ENCODE assay signal across 19 mouse cellular contexts in the genomic region with DNA sequence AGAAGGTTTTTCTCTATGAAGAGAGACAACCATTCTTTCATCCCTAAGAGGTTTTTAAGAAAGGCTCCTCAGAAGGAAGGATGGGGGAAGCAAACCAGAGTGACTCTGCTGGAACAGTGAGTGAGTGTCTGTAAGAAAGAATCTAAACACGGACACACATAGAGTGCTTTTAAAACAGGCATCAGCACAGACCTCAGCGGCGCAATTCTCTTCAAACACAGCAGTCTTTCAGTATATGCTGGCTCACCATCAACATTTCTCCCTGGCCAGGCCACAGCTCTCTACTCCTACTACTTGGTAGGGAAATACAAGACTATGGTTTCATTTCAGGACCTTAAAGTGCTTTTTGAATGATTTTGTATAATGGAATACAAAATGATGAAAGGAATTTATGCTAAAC. TPM values are rescaled to one million over a fixed set of nuclear protein-coding genes. Genes with fewer than 3 reads are reported as not detected.
A peak's percentile ranks its signal among the peaks of the same experiment; 100 is the strongest.
DNase-seq lines count a peak whose midpoint lies in the region; ATAC-seq lines count a peak whose summit lies in the region.
"Had no signal": no experiment of that assay in that cellular context is flagged by ENCODE, and none has a peak within 500 bp of the region (broad histone marks: within the 10 kb centered on the region; RNA-seq: fewer than 3 reads in every experiment).

No protein-coding gene starts in this region.

- peaks cover 23% of the 10 kb centered on the region for H3K4me1 ChIP-seq in limb, embryonic 13.5 days
- no peaks in the 10 kb centered on the region for H3K4me1 ChIP-seq in limb, embryonic 10.5 days
- peaks cover 7% of the 10 kb centered on the region; the same call in 1 of the 2 replicates for H3K4me1 ChIP-seq in embryonic facial prominence, embryonic 14.5 days (ENCODE audit: control insufficient read depth, insufficient read depth, low read length)
- H3K4me1 ChIP-seq: embryonic facial prominence, embryonic 12.5 days; heart, embryonic 12.5 days had no signal

- H3K4me2 ChIP-seq in limb, embryonic 13.5 days (replicated peaks) = no peak overlapping the region
- no peak overlapping the region for H3K4me2 ChIP-seq in embryonic facial prominence, embryonic 14.5 days (ENCODE audit: low read depth, low read length)
- H3K4me2 ChIP-seq: embryonic facial prominence, embryonic 12.5 days; forebrain, embryonic 13.5 days; heart, embryonic 12.5 days; intestine, embryonic 15.5 days had no signal

- 0 out of 2 replicates have a peak, but pooled peaks have one; percentile 28 for ATAC-seq in frontal cortex, adult (ENCODE audit: low TSS enrichment)
- ATAC-seq in limb, embryonic 13.5 days (ENCODE audit: low FRiP score, low read depth) = 0 out of 2 replicates have a peak, but pooled peaks have one; percentile 28
- no peak for ATAC-seq in embryonic facial prominence, embryonic 14.5 days (ENCODE audit: low read depth)
- ATAC-seq: activated CD4-positive, CD25-positive, alpha-beta regulatory T cell, adult 4 months; forebrain, embryonic 13.5 days; intestine, embryonic 15.5 days; Patski had no signal

- no peak overlapping the region for H3K9ac ChIP-seq in limb, embryonic 13.5 days
- H3K9ac ChIP-seq in embryonic facial prominence, embryonic 14.5 days (ENCODE audit: low read depth, low read length) = no peak overlapping the region
- H3K9ac ChIP-seq: embryonic facial prominence, embryonic 12.5 days; forebrain, embryonic 13.5 days; heart, embryonic 12.5 days; intestine, embryonic 15.5 days had no signal

- no peaks in the 10 kb centered on the region for H3K27me3 ChIP-seq in limb, embryonic 13.5 days
- H3K27me3 ChIP-seq in limb, embryonic 10.5 days (ENCODE audit: low read depth, poor library complexity, severe bottlenecking) = no peaks in the 10 kb centered on the region
- no peaks in the 10 kb centered on the region for H3K27me3 ChIP-seq in embryonic facial prominence, embryonic 14.5 days (replicated peaks; ENCODE audit: control insufficient read depth, insufficient read depth, low read length)
- H3K27me3 ChIP-seq: CH12.LX; embryonic facial prominence, embryonic 12.5 days; forebrain, embryonic 13.5 days; heart, embryonic 12.5 days; intestine, embryonic 15.5 days; Patski had no signal

- H3K4me3 ChIP-seq in limb, embryonic 13.5 days = no peak overlapping the region
- no peak overlapping the region for H3K4me3 ChIP-seq in limb, embryonic 10.5 days
- no peak overlapping the region for H3K4me3 ChIP-seq in embryonic facial prominence, embryonic 14.5 days (ENCODE audit: low read depth, low read length)
- H3K4me3 ChIP-seq: embryonic facial prominence, embryonic 12.5 days; forebrain, embryonic 13.5 days; heart, embryonic 12.5 days; hindbrain, embryonic 10.5 days; intestine, embryonic 15.5 days had no signal

- H3K27ac ChIP-seq in limb, embryonic 13.5 days = no peak overlapping the region
- H3K27ac ChIP-seq in limb, embryonic 10.5 days = no peak overlapping the region
- H3K27ac ChIP-seq in embryonic facial prominence, embryonic 14.5 days (replicated peaks; ENCODE audit: low read depth, low read length) = peak overlapping the region; percentile 59; the same call in 1 of the 2 replicates
- H3K27ac ChIP-seq: embryonic facial prominence, embryonic 12.5 days; forebrain, embryonic 13.5 days; hindbrain, embryonic 10.5 days; intestine, embryonic 15.5 days had no signal

- 90% methylated on average over 3 of the region's 3 CpGs for WGBS in limb, embryonic 13.5 days
- WGBS in limb, embryonic 10.5 days = 99% methylated on average over 3 of the region's 3 CpGs
- WGBS in embryonic facial prominence, embryonic 14.5 days = 79% methylated on average over 3 of the region's 3 CpGs

- no peaks in the 10 kb centered on the region for H3K9me3 ChIP-seq in limb, embryonic 13.5 days
- H3K9me3 ChIP-seq in limb, embryonic 10.5 days (replicated peaks) = no peaks in the 10 kb centered on the region
- no peaks in the 10 kb centered on the region for H3K9me3 ChIP-seq in embryonic facial prominence, embryonic 14.5 days (ENCODE audit: control insufficient read depth, low read length)
- H3K9me3 ChIP-seq: embryonic facial prominence, embryonic 12.5 days; forebrain, embryonic 13.5 days; heart, embryonic 12.5 days; hindbrain, embryonic 10.5 days; intestine, embryonic 15.5 days had no signal

- DNase-seq in frontal cortex, postnatal 14 days (ENCODE audit: low spot score in 2 of 2) = no peak
- no peak for DNase-seq in limb, embryonic 10.5 days (ENCODE audit: low spot score)
- peak; percentile 31 for DNase-seq in embryonic facial prominence, embryonic 14.5 days (ENCODE audit: low spot score)
- DNase-seq in c-Kit-positive CD71-positive TER-119-positive erythroid progenitor cells, embryonic 14.5 days (ENCODE audit: low spot score) = no peak
- DNase-seq: adrenal gland, postnatal 14 days; cerebellum, adult 2 months; cerebellum, postnatal 14 days; embryo, embryonic 11 days; gastrocnemius, postnatal 14 days had no signal

- no peaks in the 10 kb centered on the region for H3K36me3 ChIP-seq in limb, embryonic 13.5 days
- H3K36me3 ChIP-seq in limb, embryonic 10.5 days = peaks cover 9% of the 10 kb centered on the region
- H3K36me3 ChIP-seq in embryonic facial prominence, embryonic 14.5 days (ENCODE audit: control insufficient read depth, insufficient read depth, low read length) = no peaks in the 10 kb centered on the region
- H3K36me3 ChIP-seq: embryonic facial prominence, embryonic 12.5 days; heart, embryonic 12.5 days; intestine, embryonic 15.5 days had no signal

RNA-seq across cellular contexts. Expression of gene Kctd4, which starts 26.4 kb away (rescaled TPM):
- polyA plus RNA-seq in limb, embryonic 13.5 days (2015; fragmentation: Nextera tagmentation; extraction: Ambion mirVana) = 1.4 and 1.6 TPM in 2 replicates
- 0.63 and 0.65 TPM in 2 replicates for polyA plus RNA-seq in limb, embryonic 10.5 days (2016; fragmentation: Nextera tagmentation; extraction: Ambion mirVana)
- polyA plus RNA-seq in embryonic facial prominence, embryonic 14.5 days (2014; fragmentation: Nextera tagmentation; extraction: Ambion mirVana) = 0.82 and 1.9 TPM in 2 replicates
- polyA plus RNA-seq: Patski had no signal

RNA-seq across cellular contexts. Expression of gene Gtf2f2, which starts 29.4 kb away (rescaled TPM):
- 41.4 TPM in 2 replicates for polyA plus RNA-seq in limb, embryonic 13.5 days (2015; fragmentation: Nextera tagmentation; extraction: Ambion mirVana)
- polyA plus RNA-seq in limb, embryonic 10.5 days (2016; fragmentation: Nextera tagmentation; extraction: Ambion mirVana) = 60.1 and 67.9 TPM in 2 replicates
- 29.8 and 34.9 TPM in 2 replicates for polyA plus RNA-seq in embryonic facial prominence, embryonic 14.5 days (2014; fragmentation: Nextera tagmentation; extraction: Ambion mirVana)
